Mouse (Mus musculus): Measurements from ENCODE around the gene Amd1. TPM values are rescaled to one million over a fixed set of nuclear protein-coding genes. Genes with fewer than 3 reads are reported as not detected.

The Amd1 gene
- total RNA-seq, 2 experiments from 2014 or later: 48.8 to 53.7 TPM

GRCm38 (mm10) chr10:40257414-40258255, 44.4 kb downstream of the Amd1 start, which contains the start of gene Gtf3c6:
Gene Gtf3c6, minus strand, starts transcription at chr10:40258108.
- peak; percentile 96 for DNase-seq (ENCODE audit: low spot score in 2 of 2)

- DNase-seq (ENCODE audit: low spot score in 2 of 2): peak; percentile 21 to 50
Observed at GRCm38 (mm10) chr10:40256716-40257115, 45.3 kb downstream of the Amd1 start.

- DNase-seq (ENCODE audit: low spot score in 2 of 2): no peak
Observed at GRCm38 (mm10) chr10:40250969-40251368, 51.0 kb downstream of the Amd1 start.

- peak in 1 of 2 experiments; percentile 31 for DNase-seq (ENCODE audit: low spot score in 2 of 2)
Observed at GRCm38 (mm10) chr10:40249625-40250024, 52.4 kb downstream of the Amd1 start.

- DNase-seq (ENCODE audit: low spot score in 2 of 2): no peak
Observed at GRCm38 (mm10) chr10:40247166-40247716, 54.7 kb downstream of the Amd1 start.

- DNase-seq (ENCODE audit: low spot score in 2 of 2): peak; percentile 77 to 86
Observed at GRCm38 (mm10) chr10:40246374-40247165, 55.4 kb downstream of the Amd1 start, which contains the start of gene Rpf2. Gene Rpf2, minus strand, starts transcription at chr10:40247036.

- no peak for DNase-seq (ENCODE audit: low spot score in 2 of 2)
Observed at GRCm38 (mm10) chr10:40237826-40238225, 64.2 kb downstream of the Amd1 start.

Other genes with a start within 250 kb of the Amd1 start
- 1 to 10 TPM; 1.4 to 1.8 TPM for gene Slc16a10, start 159.9 kb downstream of the Amd1 start, total RNA-seq (2021)
- 10 to 100 TPM; 24.5 to 26.3 TPM for gene Rpf2, start 55.1 kb downstream of the Amd1 start, total RNA-seq (2021)
- 10 to 100 TPM; 25.2 to 29.7 TPM for gene Gtf3c6, start 44.1 kb downstream of the Amd1 start, total RNA-seq (2021)
- gene Cdk19, start 37.4 kb upstream of the Amd1 start, total RNA-seq (2021): 10 to 100 TPM; 27.2 to 27.3 TPM

Data from layer of hippocampus, postnatal 14 days (tissue).